Mouse (Mus musculus) heart, embryonic 12.5 days (tissue): ENCODE measurements around the gene Zcchc10. TPM values are rescaled to one million over a fixed set of nuclear protein-coding genes. Genes with fewer than 3 reads are reported as not detected.

Experiments used
- polyA plus RNA-seq: library from polyadenylated mRNA; unstranded; fragments of >200 nt; fragmentation: Nextera tagmentation; extraction: Ambion mirVana; gene quantifications from 2 replicates; pipeline ENCODE4 v1.2.1, GENCODE M21; 2016

Zcchc10 gene
- polyA plus RNA-seq, 1 experiment from 2014 or later, result 14.0 TPM

Other genes starting within 250 kb of the Zcchc10 start
- 82.4 and 84.2 TPM in 2 replicates for gene Hspa4, start 24.2 kb upstream of the Zcchc10 start, polyA plus RNA-seq
- 53.0 and 53.9 TPM in 2 replicates for gene Aff4, start 26.2 kb downstream of the Zcchc10 start, polyA plus RNA-seq
- not detected in 2 replicates for gene Leap2, start 98.5 kb downstream of the Zcchc10 start, polyA plus RNA-seq
- 1,089 and 1,102 TPM in 2 replicates for gene Uqcrq, start 106.2 kb downstream of the Zcchc10 start, polyA plus RNA-seq
- gene Gdf9, start 106.3 kb downstream of the Zcchc10 start, polyA plus RNA-seq, result 0.56 and 1.3 TPM in 2 replicates
- gene Gm10447, start 132.4 kb downstream of the Zcchc10 start, polyA plus RNA-seq, result 0.11 and 0.15 TPM in 2 replicates
- 5.3 and 5.8 TPM in 2 replicates for gene Shroom1, start 132.5 kb downstream of the Zcchc10 start, polyA plus RNA-seq
- not detected in 2 replicates for gene Gm9837, start 145.8 kb downstream of the Zcchc10 start, polyA plus RNA-seq
- gene Gm9945, start 155.5 kb downstream of the Zcchc10 start, polyA plus RNA-seq, result not detected in 2 replicates
- gene Sowaha, start 155.6 kb downstream of the Zcchc10 start, polyA plus RNA-seq, result 0.54 and 0.58 TPM in 2 replicates
- gene Sept8, start 194.6 kb downstream of the Zcchc10 start, polyA plus RNA-seq, result 25.1 and 28.4 TPM in 2 replicates
- 36.1 and 37.2 TPM in 2 replicates for gene Kif3a, start 242.7 kb downstream of the Zcchc10 start, polyA plus RNA-seq